Mouse (Mus musculus) myocyte (in vitro differentiated cells): ENCODE measurements around the gene Chodl. TPM values are rescaled to one million over a fixed set of nuclear protein-coding genes. Genes with fewer than 3 reads are reported as not detected.

ENCODE experiments used
- polyA plus RNA-seq: library from polyadenylated mRNA; unstranded; fragments of >200 nt; fragmentation: generic; extraction: Trizol; gene quantifications from one replicate; pipeline ENCODE4 v1.2.1, GENCODE M21; 2012; ENCODE audit warnings: missing spikeins

The Chodl gene
- polyA plus RNA-seq, 1 experiment, result 0.01 TPM

Other genes with a start within 250 kb of the Chodl start
- gene Tmprss15, start 160.1 kb downstream of the Chodl start, polyA plus RNA-seq, result not detected